Mouse (Mus musculus) inflammation-experienced regulatory T-cells, adult 6 months (primary cell): Measurements from ENCODE around the gene Pqbp1. TPM values are rescaled to one million over a fixed set of nuclear protein-coding genes. Genes with fewer than 3 reads are reported as not detected.
"Not testable (repeated sequence)": the region's sequence is repeated elsewhere in the genome, so short reads cannot be mapped to it uniquely, and the experiment has no call there.

Experiments used
- ATAC-seq: one replicate; pipeline ENCODE4 v1.8.0; 2017
- polyA plus RNA-seq, 3 experiments: library from polyadenylated mRNA; unstranded; fragments of 100-300 nt; shearing (Covaris generic); gene quantifications; one replicate each; pipeline ENCODE4 v1.2.1; 2017

Gene Pqbp1
- 100 to 1,000 TPM in 1 of 3 experiments, 10 to 100 TPM in 2; 91.7 to 116 (median 99.0) TPM for polyA plus RNA-seq

- peak; percentile 96 for ATAC-seq
Observed at GRCm38 (mm10) chrX:7898880-7899874, at the start of gene Pqbp1, which contains the start of gene Timm17b. TSS of gene Pqbp1 (minus strand) at chrX:7899269. TSS of gene Timm17b (plus strand) at chrX:7899357.

GRCm38 (mm10) chrX:7947900-7948492 is 48.9 kb upstream of the Pqbp1 start:
- peak; percentile 94 for ATAC-seq

GRCm38 (mm10) chrX:7947108-7947899 is 48.2 kb upstream of the Pqbp1 start, which contains the start of gene Hdac6:
TSS of gene Hdac6 (minus strand) at chrX:7947889.
- ATAC-seq, result peak; percentile 20

GRCm38 (mm10) chrX:7945618-7946017 is 46.5 kb upstream of the Pqbp1 start:
- no peak for ATAC-seq

- ATAC-seq, result no peak
Observed at GRCm38 (mm10) chrX:7937667-7938066, 38.6 kb upstream of the Pqbp1 start.

GRCm38 (mm10) chrX:7936874-7937273 is 37.8 kb upstream of the Pqbp1 start:
- no peak for ATAC-seq

- no peak for ATAC-seq
Observed at GRCm38 (mm10) chrX:7928270-7928790, 29.3 kb upstream of the Pqbp1 start, which contains the start of gene Eras. TSS of gene Eras (minus strand) at chrX:7928607.

GRCm38 (mm10) chrX:7927116-7927515 is 28.0 kb upstream of the Pqbp1 start:
- ATAC-seq, result no peak

GRCm38 (mm10) chrX:7926266-7926665 is 27.2 kb upstream of the Pqbp1 start:
- ATAC-seq, result no peak

- ATAC-seq, result no peak
Observed at GRCm38 (mm10) chrX:7922032-7922431, 23.0 kb upstream of the Pqbp1 start.

- ATAC-seq, result no peak
Observed at GRCm38 (mm10) chrX:7919601-7920383, 20.7 kb upstream of the Pqbp1 start, which contains the start of gene Pcsk1n. TSS of gene Pcsk1n (plus strand) at chrX:7919822.

GRCm38 (mm10) chrX:7917960-7918359 is 18.9 kb upstream of the Pqbp1 start:
- ATAC-seq, result not testable (repeated sequence)

GRCm38 (mm10) chrX:7915669-7916068 is 16.6 kb upstream of the Pqbp1 start:
- ATAC-seq, result not testable (repeated sequence)

GRCm38 (mm10) chrX:7910473-7910872 is 11.4 kb upstream of the Pqbp1 start:
- no peak for ATAC-seq

- not testable (repeated sequence) for ATAC-seq
Observed at GRCm38 (mm10) chrX:7909242-7909641, 10.2 kb upstream of the Pqbp1 start, which contains the start of gene Gm10490. TSS of gene Gm10490 (plus strand) at chrX:7909542.

GRCm38 (mm10) chrX:7907735-7908134 is 8.7 kb upstream of the Pqbp1 start, which contains the start of gene Gm10491:
TSS of gene Gm10491 (minus strand) at chrX:7907835.
- no peak for ATAC-seq

GRCm38 (mm10) chrX:7904441-7904840 is 5.4 kb upstream of the Pqbp1 start:
- ATAC-seq, result no peak

- ATAC-seq, result no peak
Observed at GRCm38 (mm10) chrX:7898211-7898610, 858 bp downstream of the Pqbp1 start.

GRCm38 (mm10) chrX:7883841-7884567 is 15.1 kb downstream of the Pqbp1 start, which contains the start of gene Slc35a2:
TSS of gene Slc35a2 (plus strand) at chrX:7884028.
- peak; percentile 71 for ATAC-seq

- ATAC-seq, result peak; percentile 29
Observed at GRCm38 (mm10) chrX:7879819-7880218, 19.2 kb downstream of the Pqbp1 start.
